Mouse (Mus musculus) midbrain, embryonic 15.5 days (tissue): ENCODE results near the gene Arhgef12. TPM values are rescaled to one million over a fixed set of nuclear protein-coding genes. Genes with fewer than 3 reads are reported as not detected.

Experiments used
- ATAC-seq: fragments of 200-750 bp; cut with Nextera tagmentation; replicated peaks from 2 replicates; pipeline ENCODE4 v1.8.0; 2017; ENCODE audit warnings: moderate TSS enrichment
- H3K27ac ChIP-seq: fragments of 300-500 bp; sonication (generic); 2 replicates; pipeline ENCODE4 v1.5.1; 2015; ENCODE audit warnings: mild to moderate bottlenecking, inconsistent platforms
- H3K27me3 ChIP-seq: fragments of 300-500 bp; sonication (generic); replicated peaks from 2 replicates; pipeline ENCODE4 v1.6.1; 2015; ENCODE audit warnings: inconsistent platforms
- H3K36me3 ChIP-seq: fragments of 300-500 bp; sonication (generic); replicated peaks from 2 replicates; pipeline ENCODE4 v1.6.1; 2015; ENCODE audit warnings: inconsistent platforms
- H3K4me1 ChIP-seq: fragments of 300-500 bp; sonication (generic); 2 replicates; pipeline ENCODE4 v1.6.1; 2015; ENCODE audit warnings: inconsistent platforms
- H3K4me2 ChIP-seq: fragments of 300-500 bp; sonication (generic); 2 replicates; pipeline ENCODE4 v1.6.1; 2015; ENCODE audit warnings: inconsistent platforms, mild to moderate bottlenecking, moderate library complexity
- H3K4me3 ChIP-seq: fragments of 300-500 bp; sonication (generic); 2 replicates; pipeline ENCODE4 v1.5.1; 2015; ENCODE audit warnings: mild to moderate bottlenecking, inconsistent platforms
- H3K9ac ChIP-seq: fragments of 300-500 bp; sonication (generic); 2 replicates; pipeline ENCODE4 v1.6.1; 2015; ENCODE audit warnings: mild to moderate bottlenecking, inconsistent platforms
- H3K9me3 ChIP-seq: fragments of 300-500 bp; sonication (generic); 2 replicates; pipeline ENCODE4 v1.6.1; 2016; ENCODE audit warnings: inconsistent platforms
- WGBS: fragments of 180-500 bp; shearing (Covaris S2); methylation state at CpG from one replicate; pipeline ENCODE4 v1.1.7; 2015; ENCODE audit warnings: mixed read lengths; 5-methylcytosine and 5-hydroxymethylcytosine counted together
- polyA plus RNA-seq: library from polyadenylated mRNA; unstranded; fragments of >200 nt; fragmentation: Nextera tagmentation; extraction: Ambion mirVana; gene quantifications from 2 replicates; pipeline ENCODE4 v1.2.1, GENCODE M21; 2015

Arhgef12 gene
- polyA plus RNA-seq, 1 experiment from 2014 or later: 29.1 TPM

- H3K4me1 ChIP-seq: peaks cover 36% of the 10 kb centered on the region
- no peak overlapping the region for H3K9ac ChIP-seq
- no peak overlapping the region for H3K27ac ChIP-seq
- H3K36me3 ChIP-seq: no peaks in the 10 kb centered on the region
- H3K4me2 ChIP-seq: peak overlapping the region; percentile 61
- peak overlapping the region; percentile 2; the same call in 1 of the 2 replicates for H3K4me3 ChIP-seq
- no peaks in the 10 kb centered on the region for H3K27me3 ChIP-seq
- H3K9me3 ChIP-seq: no peaks in the 10 kb centered on the region
- ATAC-seq: no peak
- WGBS: 85% methylated on average over 3 of the region's 3 CpGs
Observed at GRCm38 (mm10) chr9:43067896-43068295, 39.1 kb downstream of the Arhgef12 start.

- Histone ChIP-seq H3K27ac (no peak overlapping the region), H3K4me1 (peaks cover 45% of the 10 kb centered on the region), H3K9me3 (no peaks in the 10 kb centered on the region), H3K4me2 (no peak overlapping the region), H3K4me3 (no peak overlapping the region), H3K36me3 (no peaks in the 10 kb centered on the region), H3K27me3 (no peaks in the 10 kb centered on the region), H3K9ac (no peak overlapping the region)
- 86% methylated on average over 4 of the region's 4 CpGs for WGBS
- no peak for ATAC-seq
Observed at GRCm38 (mm10) chr9:43065231-43065630, 41.8 kb downstream of the Arhgef12 start.

GRCm38 (mm10) chr9:43061545-43061944, 45.5 kb downstream of the Arhgef12 start:
- H3K9ac ChIP-seq: no peak overlapping the region

GRCm38 (mm10) chr9:43050391-43050790, 56.6 kb downstream of the Arhgef12 start:
- Histone ChIP-seq H3K27me3 (no peaks in the 10 kb centered on the region), H3K36me3 (no peaks in the 10 kb centered on the region), H3K27ac (no peak overlapping the region), H3K9ac (no peak overlapping the region), H3K4me1 (0 out of 2 replicates have a peak, but pooled peaks cover 3% of the 10 kb centered on the region), H3K4me2 (no peak overlapping the region), H3K9me3 (no peaks in the 10 kb centered on the region), H3K4me3 (no peak overlapping the region)
- 90% methylated on average over 2 of the region's 2 CpGs for WGBS
- ATAC-seq: no peak

More at GRCm38 (mm10) chr9:43061545-43061944, 45.5 kb downstream of the Arhgef12 start:
- H3K4me1 ChIP-seq: peaks cover 19% of the 10 kb centered on the region
- no peaks in the 10 kb centered on the region for H3K27me3 ChIP-seq
- no peaks in the 10 kb centered on the region for H3K9me3 ChIP-seq
- WGBS: 78% methylated on average over 1 of the region's 1 CpGs
- H3K36me3 ChIP-seq: no peaks in the 10 kb centered on the region
- no peak overlapping the region for H3K4me3 ChIP-seq
- no peak overlapping the region; the same call in 1 of the 2 replicates for H3K27ac ChIP-seq
- no peak overlapping the region for H3K4me2 ChIP-seq
- ATAC-seq: no peak

GRCm38 (mm10) chr9:43044481-43044880, 62.6 kb downstream of the Arhgef12 start:
- ATAC-seq: no peak
- no peaks in the 10 kb centered on the region; the same call in 1 of the 2 replicates for H3K36me3 ChIP-seq
- H3K4me3 ChIP-seq: no peak overlapping the region
- no peaks in the 10 kb centered on the region for H3K27me3 ChIP-seq
- no peak overlapping the region for H3K9ac ChIP-seq
- H3K4me2 ChIP-seq: no peak overlapping the region
- no peak overlapping the region for H3K27ac ChIP-seq
- H3K9me3 ChIP-seq: no peaks in the 10 kb centered on the region
- no peaks in the 10 kb centered on the region for H3K4me1 ChIP-seq

- Histone ChIP-seq H3K4me1 (no peaks in the 10 kb centered on the region), H3K9me3 (no peaks in the 10 kb centered on the region), H3K27me3 (no peaks in the 10 kb centered on the region), H3K9ac (no peak overlapping the region), H3K36me3 (no peaks in the 10 kb centered on the region; the same call in 1 of the 2 replicates), H3K4me2 (no peak overlapping the region), H3K4me3 (no peak overlapping the region), H3K27ac (no peak overlapping the region)
- WGBS: 87% methylated on average over 8 of the region's 8 CpGs
- ATAC-seq: no peak
Observed at GRCm38 (mm10) chr9:43038466-43038865, 68.6 kb downstream of the Arhgef12 start.

GRCm38 (mm10) chr9:43035208-43035607, 71.8 kb downstream of the Arhgef12 start:
- no peaks in the 10 kb centered on the region for H3K27me3 ChIP-seq
- H3K4me2 ChIP-seq: no peak overlapping the region
- H3K9me3 ChIP-seq: no peaks in the 10 kb centered on the region
- H3K4me1 ChIP-seq: no peaks in the 10 kb centered on the region
- WGBS: 44% methylated on average over 4 of the region's 4 CpGs
- H3K27ac ChIP-seq: no peak overlapping the region
- no peak overlapping the region for H3K4me3 ChIP-seq
- H3K36me3 ChIP-seq: no peaks in the 10 kb centered on the region; the same call in 1 of the 2 replicates
- no peak overlapping the region for H3K9ac ChIP-seq
- ATAC-seq: no peak

GRCm38 (mm10) chr9:43034273-43034672, 72.8 kb downstream of the Arhgef12 start:
- Histone ChIP-seq H3K27ac (no peak overlapping the region), H3K9ac (no peak overlapping the region), H3K4me3 (no peak overlapping the region), H3K4me1 (no peaks in the 10 kb centered on the region), H3K27me3 (no peaks in the 10 kb centered on the region), H3K9me3 (no peaks in the 10 kb centered on the region), H3K4me2 (no peak overlapping the region), H3K36me3 (no peaks in the 10 kb centered on the region)
- no peak for ATAC-seq

GRCm38 (mm10) chr9:43027757-43028156, 79.3 kb downstream of the Arhgef12 start:
- H3K4me1 ChIP-seq: no peaks in the 10 kb centered on the region
- WGBS: 86% methylated on average over 5 of the region's 5 CpGs
- no peaks in the 10 kb centered on the region for H3K9me3 ChIP-seq
- no peaks in the 10 kb centered on the region for H3K36me3 ChIP-seq
- H3K4me3 ChIP-seq: no peak overlapping the region
- H3K27me3 ChIP-seq: no peaks in the 10 kb centered on the region
- no peak overlapping the region for H3K9ac ChIP-seq
- no peak for ATAC-seq
- H3K4me2 ChIP-seq: no peak overlapping the region
- H3K27ac ChIP-seq: no peak overlapping the region

- Histone ChIP-seq H3K9me3 (no peaks in the 10 kb centered on the region), H3K9ac (no peak overlapping the region), H3K27me3 (no peaks in the 10 kb centered on the region), H3K27ac (no peak overlapping the region), H3K4me3 (no peak overlapping the region), H3K36me3 (peaks cover 17% of the 10 kb centered on the region), H3K4me2 (no peak overlapping the region), H3K4me1 (no peaks in the 10 kb centered on the region)
- ATAC-seq: no peak
- 86% methylated on average over 5 of the region's 5 CpGs for WGBS
Observed at GRCm38 (mm10) chr9:43021515-43022251, 85.4 kb downstream of the Arhgef12 start.

GRCm38 (mm10) chr9:43019656-43020055, 87.4 kb downstream of the Arhgef12 start:
- no peak overlapping the region for H3K4me3 ChIP-seq
- H3K9ac ChIP-seq: no peak overlapping the region
- no peaks in the 10 kb centered on the region for H3K9me3 ChIP-seq
- no peak overlapping the region for H3K27ac ChIP-seq
- no peaks in the 10 kb centered on the region for H3K4me1 ChIP-seq
- WGBS: 94% methylated on average over 9 of the region's 9 CpGs
- no peaks in the 10 kb centered on the region for H3K27me3 ChIP-seq
- H3K36me3 ChIP-seq: peaks cover 24% of the 10 kb centered on the region
- ATAC-seq: no peak
- H3K4me2 ChIP-seq: no peak overlapping the region

- no peak for ATAC-seq
- H3K9ac ChIP-seq: no peak overlapping the region
- H3K4me3 ChIP-seq: no peak overlapping the region
- 91% methylated on average over 5 of the region's 5 CpGs for WGBS
- H3K4me1 ChIP-seq: no peaks in the 10 kb centered on the region
- no peaks in the 10 kb centered on the region for H3K27me3 ChIP-seq
- peaks cover 24% of the 10 kb centered on the region for H3K36me3 ChIP-seq
- H3K4me2 ChIP-seq: no peak overlapping the region
- no peak overlapping the region for H3K27ac ChIP-seq
- H3K9me3 ChIP-seq: no peaks in the 10 kb centered on the region
Observed at GRCm38 (mm10) chr9:43015786-43016185, 91.3 kb downstream of the Arhgef12 start.

- no peak overlapping the region for H3K4me2 ChIP-seq
- H3K36me3 ChIP-seq: peaks cover 24% of the 10 kb centered on the region
- no peak overlapping the region for H3K9ac ChIP-seq
- no peaks in the 10 kb centered on the region for H3K27me3 ChIP-seq
- no peak for ATAC-seq
- no peak overlapping the region for H3K27ac ChIP-seq
- H3K4me3 ChIP-seq: no peak overlapping the region
- 94% methylated on average over 2 of the region's 2 CpGs for WGBS
- no peaks in the 10 kb centered on the region for H3K4me1 ChIP-seq
- no peaks in the 10 kb centered on the region for H3K9me3 ChIP-seq
Observed at GRCm38 (mm10) chr9:43015366-43015765, 91.7 kb downstream of the Arhgef12 start.
